Mouse (Mus musculus) midbrain, embryonic 15.5 days (tissue): ENCODE data around the gene Fbxo24. TPM values are rescaled to one million over a fixed set of nuclear protein-coding genes. Genes with fewer than 3 reads are reported as not detected.

Experiments
- ATAC-seq: fragments of 200-750 bp; cut with Nextera tagmentation; replicated peaks from 2 replicates; pipeline ENCODE4 v1.8.0; 2017; ENCODE audit warnings: moderate TSS enrichment
- H3K27ac ChIP-seq: fragments of 300-500 bp; sonication (generic); 2 replicates; pipeline ENCODE4 v1.5.1; 2015; ENCODE audit warnings: mild to moderate bottlenecking, inconsistent platforms
- H3K27me3 ChIP-seq: fragments of 300-500 bp; sonication (generic); replicated peaks from 2 replicates; pipeline ENCODE4 v1.6.1; 2015; ENCODE audit warnings: inconsistent platforms
- H3K36me3 ChIP-seq: fragments of 300-500 bp; sonication (generic); replicated peaks from 2 replicates; pipeline ENCODE4 v1.6.1; 2015; ENCODE audit warnings: inconsistent platforms
- H3K4me1 ChIP-seq: fragments of 300-500 bp; sonication (generic); 2 replicates; pipeline ENCODE4 v1.6.1; 2015; ENCODE audit warnings: inconsistent platforms
- H3K4me2 ChIP-seq: fragments of 300-500 bp; sonication (generic); 2 replicates; pipeline ENCODE4 v1.6.1; 2015; ENCODE audit warnings: inconsistent platforms, mild to moderate bottlenecking, moderate library complexity
- H3K4me3 ChIP-seq: fragments of 300-500 bp; sonication (generic); 2 replicates; pipeline ENCODE4 v1.5.1; 2015; ENCODE audit warnings: mild to moderate bottlenecking, inconsistent platforms
- H3K9ac ChIP-seq: fragments of 300-500 bp; sonication (generic); 2 replicates; pipeline ENCODE4 v1.6.1; 2015; ENCODE audit warnings: mild to moderate bottlenecking, inconsistent platforms
- H3K9me3 ChIP-seq: fragments of 300-500 bp; sonication (generic); 2 replicates; pipeline ENCODE4 v1.6.1; 2016; ENCODE audit warnings: inconsistent platforms
- WGBS: fragments of 180-500 bp; shearing (Covaris S2); methylation state at CpG from one replicate; pipeline ENCODE4 v1.1.7; 2015; ENCODE audit warnings: mixed read lengths; 5-methylcytosine and 5-hydroxymethylcytosine counted together
- polyA plus RNA-seq: library from polyadenylated mRNA; unstranded; fragments of >200 nt; fragmentation: Nextera tagmentation; extraction: Ambion mirVana; gene quantifications from 2 replicates; pipeline ENCODE4 v1.2.1, GENCODE M21; 2015

Fbxo24 gene
- polyA plus RNA-seq, 1 experiment from 2014 or later = 0.13 TPM

GRCm38 (mm10) chr5:137613076-137613475 lies 15.7 kb downstream of the Fbxo24 start:
- H3K9ac ChIP-seq = no peak overlapping the region
- no peaks in the 10 kb centered on the region for H3K36me3 ChIP-seq
- WGBS = 70% methylated on average over 5 of the region's 5 CpGs
- H3K4me1 ChIP-seq = peaks cover 8% of the 10 kb centered on the region; the same call in 1 of the 2 replicates
- ATAC-seq = no peak
- H3K9me3 ChIP-seq = no peaks in the 10 kb centered on the region
- no peak overlapping the region for H3K27ac ChIP-seq
- no peak overlapping the region for H3K4me3 ChIP-seq
- no peak overlapping the region for H3K4me2 ChIP-seq
- no peaks in the 10 kb centered on the region; the same call in 1 of the 2 replicates for H3K27me3 ChIP-seq

GRCm38 (mm10) chr5:137611245-137611602 lies 17.6 kb downstream of the Fbxo24 start:
- no peaks in the 10 kb centered on the region; the same call in 1 of the 2 replicates for H3K27me3 ChIP-seq
- no peak overlapping the region for H3K4me3 ChIP-seq
- no peak overlapping the region for H3K27ac ChIP-seq
- H3K4me1 ChIP-seq = peaks cover 12% of the 10 kb centered on the region; the same call in 1 of the 2 replicates
- no peak for ATAC-seq
- H3K4me2 ChIP-seq = no peak overlapping the region
- no peak overlapping the region for H3K9ac ChIP-seq
- H3K36me3 ChIP-seq = no peaks in the 10 kb centered on the region
- no peaks in the 10 kb centered on the region for H3K9me3 ChIP-seq
- 27% methylated on average over 6 of the region's 6 CpGs for WGBS

GRCm38 (mm10) chr5:137610548-137611244 lies 18.1 kb downstream of the Fbxo24 start:
- Histone ChIP-seq H3K4me3 (no peak overlapping the region), H3K27ac (no peak overlapping the region), H3K4me2 (no peak overlapping the region), H3K4me1 (peaks cover 12% of the 10 kb centered on the region; the same call in 1 of the 2 replicates), H3K36me3 (no peaks in the 10 kb centered on the region), H3K9me3 (no peaks in the 10 kb centered on the region), H3K27me3 (no peaks in the 10 kb centered on the region; the same call in 1 of the 2 replicates), H3K9ac (no peak overlapping the region)
- no peak for ATAC-seq
- 17% methylated on average over 12 of the region's 12 CpGs for WGBS

GRCm38 (mm10) chr5:137610056-137610455 lies 18.7 kb downstream of the Fbxo24 start:
- Histone ChIP-seq H3K4me3 (no peak overlapping the region), H3K4me2 (no peak overlapping the region), H3K9ac (no peak overlapping the region), H3K27ac (no peak overlapping the region), H3K9me3 (no peaks in the 10 kb centered on the region), H3K4me1 (peaks cover 12% of the 10 kb centered on the region; the same call in 1 of the 2 replicates), H3K27me3 (no peaks in the 10 kb centered on the region; the same call in 1 of the 2 replicates), H3K36me3 (no peaks in the 10 kb centered on the region)
- WGBS = 79% methylated on average over 4 of the region's 4 CpGs
- ATAC-seq = no peak

- Histone ChIP-seq H3K27ac (no peak overlapping the region), H3K4me3 (no peak overlapping the region)
- ATAC-seq = no peak
Measured at GRCm38 (mm10) chr5:137609292-137609691, 19.5 kb downstream of the Fbxo24 start.

GRCm38 (mm10) chr5:137608654-137609190 lies 20.1 kb downstream of the Fbxo24 start:
- no peak overlapping the region for H3K9ac ChIP-seq
- H3K4me1 ChIP-seq = peaks cover 12% of the 10 kb centered on the region; the same call in 1 of the 2 replicates
- no peak overlapping the region for H3K27ac ChIP-seq
- no peak for ATAC-seq
- H3K4me3 ChIP-seq = peak overlapping the region; percentile 10; the same call in 1 of the 2 replicates
- H3K9me3 ChIP-seq = no peaks in the 10 kb centered on the region
- peak overlapping the region; percentile 31 for H3K4me2 ChIP-seq
- no peaks in the 10 kb centered on the region for H3K36me3 ChIP-seq
- H3K27me3 ChIP-seq = no peaks in the 10 kb centered on the region; the same call in 1 of the 2 replicates
- 24% methylated on average over 22 of the region's 23 CpGs for WGBS

More at GRCm38 (mm10) chr5:137609292-137609691, 19.5 kb downstream of the Fbxo24 start:
- Histone ChIP-seq H3K36me3 (no peaks in the 10 kb centered on the region), H3K4me1 (peaks cover 12% of the 10 kb centered on the region; the same call in 1 of the 2 replicates), H3K9me3 (no peaks in the 10 kb centered on the region), H3K9ac (no peak overlapping the region), H3K27me3 (no peaks in the 10 kb centered on the region; the same call in 1 of the 2 replicates), H3K4me2 (no peak overlapping the region)
- WGBS = 72% methylated on average over 3 of the region's 3 CpGs

GRCm38 (mm10) chr5:137607860-137608653 lies 20.7 kb downstream of the Fbxo24 start:
- Histone ChIP-seq H3K4me2 (peak overlapping the region; percentile 31), H3K4me1 (peaks cover 12% of the 10 kb centered on the region; the same call in 1 of the 2 replicates), H3K27ac (no peak overlapping the region), H3K4me3 (peak overlapping the region; percentile 10; the same call in 1 of the 2 replicates), H3K36me3 (no peaks in the 10 kb centered on the region), H3K9me3 (no peaks in the 10 kb centered on the region), H3K9ac (0 out of 2 replicates have a peak overlapping the region, but pooled peaks have one; percentile 16), H3K27me3 (no peaks in the 10 kb centered on the region; the same call in 1 of the 2 replicates)
- 12% methylated on average over 26 of the region's 26 CpGs for WGBS
- ATAC-seq = no peak

- WGBS = 1% methylated on average over 22 of the region's 22 CpGs
- peak overlapping the region; percentile 20; the same call in 1 of the 2 replicates for H3K27ac ChIP-seq
Measured at GRCm38 (mm10) chr5:137601365-137601729, 27.5 kb downstream of the Fbxo24 start.

GRCm38 (mm10) chr5:137600619-137601364 lies 28.0 kb downstream of the Fbxo24 start, which contains the start of gene Mospd3:
Gene Mospd3, minus strand, starts transcription at chr5:137601058.
- H3K36me3 ChIP-seq = 0 out of 2 replicates have a peak, but pooled peaks cover 3% of the 10 kb centered on the region
- H3K4me1 ChIP-seq = peaks cover 33% of the 10 kb centered on the region
- peak within 1 kb of the TSS; percentile 78 for H3K4me3 ChIP-seq
- H3K9me3 ChIP-seq = no peaks in the 10 kb centered on the region
- H3K27ac ChIP-seq = peak within 1 kb of the TSS; percentile 89
- WGBS = under 1% methylated on average over 41 of the region's 41 CpGs
- H3K4me2 ChIP-seq = peak within 1 kb of the TSS; percentile 95
- peak within 1 kb of the TSS; percentile 95 for H3K9ac ChIP-seq
- peak; percentile 95 for ATAC-seq
- H3K27me3 ChIP-seq = no peaks in the 10 kb centered on the region

More at GRCm38 (mm10) chr5:137601365-137601729, 27.5 kb downstream of the Fbxo24 start:
- 0 out of 2 replicates have a peak, but pooled peaks cover 3% of the 10 kb centered on the region for H3K36me3 ChIP-seq
- H3K27me3 ChIP-seq = no peaks in the 10 kb centered on the region
- H3K9ac ChIP-seq = peak overlapping the region; percentile 41
- ATAC-seq = no peak
- peak overlapping the region; percentile 95 for H3K4me2 ChIP-seq
- H3K4me1 ChIP-seq = peaks cover 33% of the 10 kb centered on the region
- no peaks in the 10 kb centered on the region for H3K9me3 ChIP-seq
- H3K4me3 ChIP-seq = peak overlapping the region; percentile 78

GRCm38 (mm10) chr5:137600281-137600618 lies 28.6 kb downstream of the Fbxo24 start:
- Histone ChIP-seq H3K4me3 (peak overlapping the region; percentile 78), H3K27ac (peak overlapping the region; percentile 89), H3K4me2 (peak overlapping the region; percentile 95), H3K9me3 (no peaks in the 10 kb centered on the region), H3K4me1 (peaks cover 33% of the 10 kb centered on the region), H3K36me3 (0 out of 2 replicates have a peak, but pooled peaks cover 3% of the 10 kb centered on the region), H3K27me3 (no peaks in the 10 kb centered on the region), H3K9ac (peak overlapping the region; percentile 95)
- ATAC-seq = no peak; the same call in none of the 2 replicates
- WGBS = 2% methylated on average over 19 of the region's 19 CpGs

- Histone ChIP-seq H3K4me1 (peaks cover 33% of the 10 kb centered on the region), H3K27ac (no peak overlapping the region), H3K9me3 (no peaks in the 10 kb centered on the region), H3K4me2 (peak overlapping the region; percentile 95), H3K4me3 (peak overlapping the region; percentile 78), H3K9ac (peak overlapping the region; percentile 95), H3K36me3 (0 out of 2 replicates have a peak, but pooled peaks cover 3% of the 10 kb centered on the region), H3K27me3 (no peaks in the 10 kb centered on the region)
- no peak for ATAC-seq
- whole genome bisulfite sequencing = 53% methylated on average over 9 of the region's 9 CpGs
Measured at GRCm38 (mm10) chr5:137599600-137599999, 29.2 kb downstream of the Fbxo24 start.
